8 mouse cellular contexts compared by ENCODE assay signal in the genomic region with DNA sequence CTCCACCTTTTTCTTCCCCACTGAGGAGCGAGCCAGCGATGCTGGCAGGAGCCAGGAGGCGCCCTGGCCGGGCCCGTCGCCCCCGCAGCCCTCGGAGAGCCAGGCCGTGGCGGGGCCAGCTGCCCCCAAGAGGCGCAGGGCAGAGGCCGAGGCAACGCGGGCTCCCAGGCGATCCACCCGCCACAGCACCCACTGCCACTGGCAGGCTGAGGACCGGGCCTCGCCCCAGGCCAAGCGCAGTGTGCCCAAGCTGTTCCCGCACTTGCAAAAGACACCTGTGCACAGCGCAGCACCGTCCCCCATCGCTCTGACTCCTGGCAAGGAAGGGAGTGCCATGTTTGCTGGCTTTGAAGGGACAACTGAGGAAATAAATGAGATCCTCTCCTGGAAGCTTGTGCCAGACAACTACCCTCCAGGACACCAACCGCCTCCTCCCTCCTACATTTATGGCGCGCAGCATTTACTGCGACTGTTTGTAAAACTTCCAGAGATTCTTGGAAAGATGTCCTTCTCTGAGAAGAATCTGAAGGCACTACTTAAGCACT. TPM values are rescaled to one million over a fixed set of nuclear protein-coding genes. Genes with fewer than 3 reads are reported as not detected.
A peak's percentile ranks its signal among the peaks of the same experiment; 100 is the strongest.
DNase-seq lines count a peak whose midpoint lies in the region; ATAC-seq and TF ChIP-seq lines count a peak whose summit lies in the region.

No protein-coding gene starts in this region.

- WGBS in heart, adult 2 months, result 50% methylated on average over 25 of the region's 27 CpGs
- 19% methylated on average over 25 of the region's 27 CpGs for WGBS in midbrain, postnatal 0 days

- TF ChIP-seq EP300 in heart, adult 2 months (IDR thresholded peaks at IDR 0.05; ENCODE audit: insufficient read depth, low read depth, low read length), result no peak

- TF ChIP-seq POLR2A in heart, adult 2 months (IDR thresholded peaks at IDR 0.05; ENCODE audit: insufficient read depth, low read depth, low read length), result no peak

- no peak overlapping the region for H3K27ac ChIP-seq in heart, adult 2 months
- H3K27ac ChIP-seq in midbrain, postnatal 0 days (ENCODE audit: low read depth, low read length), result peak overlapping the region; percentile 91

- H3K9ac ChIP-seq in heart, adult 2 months (ENCODE audit: low read depth, low read length), result no peak overlapping the region; the same call in 1 of the 2 replicates
- peak overlapping the region; percentile 86 for H3K9ac ChIP-seq in midbrain, postnatal 0 days (replicated peaks; ENCODE audit: low read length, poor library complexity, severe bottlenecking)

- ATAC-seq in CD4-positive, CD25-positive, alpha-beta regulatory T cell, adult 4 months, result peak; percentile 9
- peak; percentile 79 for ATAC-seq in midbrain, postnatal 0 days (ENCODE audit: low FRiP score)
- ATAC-seq in activated CD4-positive, CD25-positive, alpha-beta regulatory T cell, adult 4 months, result no peak

- peak overlapping the region; percentile 90 for H3K4me2 ChIP-seq in midbrain, postnatal 0 days (ENCODE audit: low read depth, low read length, poor library complexity, severe bottlenecking)

- H3K4me3 ChIP-seq in heart, adult 2 months, result peak overlapping the region; percentile 66
- peak overlapping the region; percentile 62 for H3K4me3 ChIP-seq in midbrain, postnatal 0 days (ENCODE audit: low read depth, low read length)

- no peak for DNase-seq in heart, adult 2 months
- no peak for DNase-seq in heart, adult 8-10 months (ENCODE audit: low spot score)
- peak; percentile 79 to 84 for DNase-seq in cerebellum, postnatal 25 days
- DNase-seq in frontal cortex, postnatal 25 days (ENCODE audit: low spot score in 2 of 2), result peak; percentile 40 to 44
- DNase-seq in left cerebral cortex, postnatal 25 days (ENCODE audit: low spot score in 2 of 2), result peak; percentile 58
- peak; percentile 12 for DNase-seq in midbrain, postnatal 0 days (ENCODE audit: low spot score)

- intact Hi-C loops in heart, adult 2 months (cut with DNase I), result no loop called here
- intact Hi-C loops in left cerebral cortex, postnatal 25 days (cut with DNase I), result loop anchor here (2.0 kb wide), 1 partner anchor 113 kb away; a partner anchor contains a TSS

- H3K4me1 ChIP-seq in heart, adult 2 months (ENCODE audit: control insufficient read depth, insufficient read depth, low read length), result no peaks in the 10 kb centered on the region
- H3K4me1 ChIP-seq in midbrain, postnatal 0 days (ENCODE audit: insufficient read depth, low read length), result 0 out of 2 replicates have a peak, but pooled peaks cover 4% of the 10 kb centered on the region

- TF ChIP-seq CTCF in heart, adult 2 months (IDR thresholded peaks at IDR 0.05), result no peak
- no peak for TF ChIP-seq CTCF in midbrain, postnatal 0 days (IDR thresholded peaks at IDR 0.05)

- no peaks in the 10 kb centered on the region for H3K9me3 ChIP-seq in midbrain, postnatal 0 days (ENCODE audit: low read length)

- no peaks in the 10 kb centered on the region for H3K79me2 ChIP-seq in heart, adult 2 months (replicated peaks; ENCODE audit: control insufficient read depth, insufficient read depth, low read length)

- no peaks in the 10 kb centered on the region for H3K27me3 ChIP-seq in heart, adult 2 months (ENCODE audit: control insufficient read depth, insufficient read depth, low read length)
- no peaks in the 10 kb centered on the region for H3K27me3 ChIP-seq in midbrain, postnatal 0 days (ENCODE audit: insufficient read depth, low read length)

- no peaks in the 10 kb centered on the region for H3K36me3 ChIP-seq in heart, adult 2 months (ENCODE audit: control insufficient read depth, insufficient read depth, low read length)
- no peaks in the 10 kb centered on the region for H3K36me3 ChIP-seq in midbrain, postnatal 0 days (ENCODE audit: insufficient read depth, low read length)

RNA-seq across cellular contexts. Expression of a gene that starts 9.0 kb away (rescaled TPM):
- 1 to 10 TPM; 1.9 to 2.4 TPM for total RNA-seq in heart, adult 2 months (2021)
- polyA plus RNA-seq in heart, adult 2 months (2012; rRNA removed), result 0.94 and 1.4 TPM in 2 replicates
- 1 to 10 TPM; 2.2 to 4.5 (median 2.8) TPM for total RNA-seq in heart, adult 8-10 months (2022)
- polyA plus RNA-seq in CD4-positive, CD25-positive, alpha-beta regulatory T cell, adult 4 months (2017; shearing (Covaris generic)), result 1 to 10 TPM; 1.0 to 2.5 TPM
- 10 to 100 TPM; 13.7 to 14.8 TPM for total RNA-seq in left cerebral cortex, postnatal 25 days (2021)
- total RNA-seq in midbrain, postnatal 0 days (2014; rRNA removed), result 12.6 and 14.4 TPM in 2 replicates
- polyA plus RNA-seq in midbrain, postnatal 0 days (2015; fragmentation: Nextera tagmentation; extraction: Ambion mirVana), result 12.4 and 12.9 TPM in 2 replicates
- polyA plus RNA-seq in activated CD4-positive, CD25-positive, alpha-beta regulatory T cell, adult 4 months (2017; shearing (Covaris generic)), result 1 to 10 TPM; 2.0 to 2.1 TPM

Comparison
In these comparisons a context has a peak if more than half of its experiments do, and no peak if none do; other contexts are left out.
1. DNase-seq: peak in cerebellum, postnatal 25 days (2 of 2), frontal cortex, postnatal 25 days (2 of 2), left cerebral cortex, postnatal 25 days (2 of 2) and midbrain, postnatal 0 days (single experiment); none in heart, adult 2 months (0 of 2) and heart, adult 8-10 months (single experiment).